Mouse (Mus musculus): ENCODE data around the gene Nr5a2. TPM values are rescaled to one million over a fixed set of nuclear protein-coding genes. Genes with fewer than 3 reads are reported as not detected.
"Not testable (repeated sequence)": the region's sequence is repeated elsewhere in the genome, so short reads cannot be mapped to it uniquely, and the experiment has no call there.

Gene Nr5a2
- total RNA-seq, 2 experiments from 2014 or later = 0.29 to 0.61 TPM

DNA sequence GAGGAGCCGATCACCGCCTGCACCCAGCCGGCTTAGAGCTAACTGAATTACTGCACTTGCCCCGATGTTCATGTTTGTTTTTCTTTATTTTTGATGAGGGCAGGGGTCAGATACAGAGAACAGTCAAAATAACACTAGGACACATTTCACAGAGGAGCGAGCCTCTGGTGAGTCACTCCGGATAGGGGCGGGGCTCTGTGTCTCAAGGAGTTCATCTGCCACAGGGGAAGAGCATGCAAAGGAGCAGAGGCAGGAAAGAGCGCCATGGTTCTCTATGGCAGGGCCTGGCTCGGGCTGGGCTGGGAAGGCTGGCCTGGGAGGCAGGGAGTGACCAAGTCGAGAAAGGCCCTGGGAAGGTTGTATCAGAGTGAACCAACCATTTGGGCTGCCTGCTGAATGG is 121.0 kb downstream of the Nr5a2 start:
- DNase-seq = peak; percentile 13

DNA sequence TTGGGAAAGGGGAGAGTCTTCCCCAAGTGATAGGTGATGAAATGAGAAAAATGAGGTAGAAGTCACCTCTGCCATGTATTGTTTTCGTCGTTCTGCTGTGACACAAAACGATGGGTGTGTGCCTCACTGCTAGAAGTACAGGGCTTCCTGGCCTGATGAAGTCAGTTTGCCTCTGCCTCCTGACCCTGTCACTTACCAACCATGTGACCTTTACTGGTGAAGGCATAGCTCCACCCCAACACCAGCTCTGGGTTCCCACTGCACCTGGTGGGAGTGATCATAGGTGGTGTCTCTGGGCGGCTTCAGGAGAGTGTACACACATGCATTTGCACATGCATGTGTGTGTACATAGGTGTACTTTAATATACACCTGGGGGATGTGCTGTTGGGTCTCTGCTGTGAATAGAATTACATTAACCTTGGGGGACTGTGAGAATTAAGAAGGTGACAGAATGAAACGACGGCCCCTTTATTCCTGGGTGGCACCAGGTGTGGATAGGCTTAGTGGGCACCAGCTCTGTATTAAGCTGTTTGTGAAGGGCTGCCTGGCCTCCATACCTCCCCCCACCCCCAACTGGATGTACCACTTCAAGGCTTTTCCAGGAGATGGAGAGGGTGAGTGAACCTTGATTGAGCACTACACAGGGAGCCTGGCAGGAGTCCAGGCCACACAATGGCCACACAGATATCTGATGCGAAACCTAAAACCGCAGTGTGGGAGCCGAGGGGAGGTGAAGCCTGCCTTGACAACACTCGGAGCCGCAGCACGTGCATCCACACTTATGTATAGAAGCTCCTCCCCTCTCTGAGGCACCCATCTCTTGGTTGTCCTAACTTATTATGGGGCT is 127.7 kb downstream of the Nr5a2 start:
- DNase-seq = no peak

DNA sequence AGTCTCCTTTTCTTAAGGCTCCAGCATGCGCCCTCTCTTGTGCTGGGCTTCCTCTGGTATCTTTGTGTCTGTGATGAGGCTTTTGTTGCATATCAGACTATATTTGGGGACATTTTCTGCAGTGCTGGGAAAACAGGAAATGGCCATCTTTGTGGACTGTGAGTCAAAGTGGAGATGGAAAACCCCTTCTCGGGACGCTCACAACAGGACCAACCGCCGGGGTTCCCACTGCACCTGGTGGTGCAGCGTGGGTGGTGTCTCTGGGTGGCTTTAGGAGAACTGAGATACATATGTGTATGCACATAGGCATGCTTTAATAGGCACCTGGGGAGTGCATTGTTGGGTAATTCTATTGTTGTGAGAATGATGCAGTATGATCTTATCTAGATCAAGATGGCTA is 129.3 kb downstream of the Nr5a2 start:
- DNase-seq = no peak

DNA sequence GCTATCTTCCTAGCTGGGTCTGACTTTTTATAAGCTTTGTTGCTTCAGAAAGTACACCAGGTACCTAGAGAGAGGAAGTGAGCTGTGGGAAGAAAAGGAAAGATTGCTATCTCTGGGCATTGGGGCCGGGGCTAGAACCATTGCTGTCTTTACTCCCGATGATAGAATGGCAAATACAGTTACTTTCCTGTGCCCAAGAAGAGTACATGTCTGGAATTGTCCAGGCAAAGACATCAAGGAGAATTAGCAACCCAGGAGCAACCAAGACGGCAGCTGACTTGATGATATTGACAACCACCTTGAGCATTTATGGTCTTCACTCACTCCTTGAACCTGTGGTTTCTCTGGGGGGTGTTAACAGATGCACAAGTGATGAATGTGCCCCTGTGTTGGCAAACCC is 130.3 kb downstream of the Nr5a2 start:
- no peak for DNase-seq

DNA sequence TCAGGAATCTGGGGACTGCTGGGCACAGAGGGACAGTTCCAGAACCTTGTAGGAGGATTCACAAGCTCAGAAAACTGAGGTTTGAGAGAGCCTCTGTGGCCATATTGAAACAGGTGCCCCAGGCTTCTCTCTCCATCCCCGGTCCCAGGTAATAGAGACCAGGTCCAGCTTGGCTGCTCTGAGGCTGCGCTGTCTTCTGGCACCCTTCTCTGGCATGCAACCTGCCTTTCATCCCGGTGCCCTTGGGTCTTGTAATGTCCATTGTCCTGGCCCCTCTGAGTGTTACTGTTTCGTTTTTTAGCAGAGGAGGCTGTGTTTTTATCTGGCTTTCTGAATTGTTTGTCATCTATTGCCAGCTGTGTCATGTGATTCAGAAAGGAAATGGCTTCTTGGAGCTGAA is 136.4 kb downstream of the Nr5a2 start:
- no peak for DNase-seq

DNA sequence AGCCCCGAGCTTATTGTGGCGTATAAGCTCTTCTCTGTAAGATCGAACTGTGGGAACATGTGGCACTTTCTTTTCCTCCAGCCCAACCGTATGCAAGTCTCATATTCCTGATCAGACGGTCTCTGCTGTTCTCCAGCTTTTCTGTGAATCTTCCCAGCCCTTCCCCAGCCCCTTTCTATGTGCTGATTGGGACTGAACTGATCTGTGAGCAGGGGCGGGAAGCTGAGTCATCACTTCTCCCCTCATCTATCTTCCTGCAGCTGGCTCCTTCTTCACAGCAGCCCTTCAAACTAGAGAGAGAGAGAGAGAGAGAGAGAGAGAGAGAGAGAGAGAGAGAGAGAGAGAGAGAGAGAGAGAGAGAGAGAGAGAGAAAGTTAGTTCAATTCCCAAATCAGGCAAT is 159.6 kb downstream of the Nr5a2 start:
- no peak for DNase-seq

DNA sequence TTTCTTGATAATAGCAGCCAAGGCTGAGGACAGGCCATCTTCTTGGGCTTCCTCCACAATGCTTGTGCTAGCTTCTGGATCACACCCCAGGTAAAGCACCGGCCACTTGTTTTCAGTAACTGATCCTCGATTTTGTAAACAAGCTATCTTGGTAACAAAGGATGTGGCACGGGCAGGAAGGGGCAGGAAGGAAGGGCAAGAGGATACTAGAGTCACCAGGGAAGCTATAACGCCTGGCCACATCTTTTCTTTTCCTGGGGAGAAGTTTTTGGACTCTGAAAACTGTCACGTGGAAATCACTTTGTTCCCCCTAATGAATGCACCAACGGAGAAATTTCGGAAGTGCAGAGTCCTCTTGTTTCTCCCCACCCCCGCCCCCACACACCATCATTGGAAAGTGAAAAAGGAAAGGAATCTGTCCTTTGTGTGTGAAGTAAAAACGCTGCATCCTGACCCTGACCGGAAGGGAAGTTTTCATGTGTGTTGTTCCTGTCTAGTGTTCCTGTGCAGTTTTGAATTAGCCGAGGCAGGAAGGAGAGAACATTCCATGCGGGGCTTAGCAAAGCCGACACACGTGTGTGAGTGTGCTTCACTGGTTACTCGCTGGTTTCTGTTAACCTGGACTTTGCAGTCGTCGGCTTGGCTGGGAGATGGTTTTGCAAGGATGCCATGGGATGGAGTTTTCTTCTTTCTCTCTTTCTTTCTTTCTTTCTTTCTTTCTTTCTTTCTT is 163.7 kb downstream of the Nr5a2 start:
- no peak for DNase-seq

DNA sequence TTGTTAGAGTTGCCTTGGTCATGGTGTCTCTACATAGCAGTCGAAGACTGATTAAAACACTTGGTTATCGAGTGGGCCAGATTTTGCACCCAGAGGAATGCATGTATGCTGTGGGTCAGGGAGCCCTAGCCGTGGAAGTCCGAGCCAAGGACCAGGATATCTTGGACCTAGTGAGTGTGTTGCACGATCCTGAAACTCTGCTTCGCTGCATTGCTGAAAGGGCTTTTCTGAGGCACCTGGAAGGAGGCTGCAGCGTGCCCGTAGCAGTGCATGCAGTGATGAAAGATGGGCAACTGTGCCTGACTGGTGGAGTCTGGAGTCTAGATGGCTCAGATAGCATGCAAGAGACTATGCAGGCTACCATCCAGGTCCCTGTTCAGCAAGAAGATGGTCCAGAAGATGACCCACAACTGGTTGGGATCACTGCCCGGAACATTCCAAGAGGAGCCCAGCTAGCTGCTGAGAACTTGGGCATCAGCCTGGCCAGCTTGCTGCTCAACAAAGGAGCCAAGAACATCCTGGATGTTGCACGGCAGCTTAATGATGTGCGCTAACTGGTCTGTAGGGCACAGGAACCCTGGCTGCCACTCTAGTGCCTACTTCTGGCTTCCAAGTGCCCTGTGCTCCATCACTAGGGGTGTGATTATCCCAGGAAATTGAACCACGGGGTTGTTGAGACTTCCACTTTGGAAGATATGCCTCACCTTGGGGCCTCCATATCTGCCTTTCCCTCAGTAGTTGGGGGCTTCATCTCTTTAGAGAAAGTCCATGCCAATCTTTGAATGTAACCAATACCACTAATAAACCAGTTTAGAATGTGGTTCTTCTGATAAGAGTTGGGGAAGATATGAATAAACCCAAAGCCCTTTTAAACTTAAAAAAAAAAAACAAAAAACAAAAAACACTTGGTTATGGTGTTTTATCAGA is 167.0 kb downstream of the Nr5a2 start:
- DNase-seq = not testable (repeated sequence)

Measured in gastrocnemius, postnatal 25 days (tissue).